Mouse (Mus musculus): Measurements from ENCODE around the gene Kdm4b. TPM values are rescaled to one million over a fixed set of nuclear protein-coding genes. Genes with fewer than 3 reads are reported as not detected.
A peak's percentile ranks its signal among the peaks of the same experiment; 100 is the strongest.

Kdm4b gene
- polyA plus RNA-seq, 1 experiment from 2014 or later, result 22.4 TPM

DNA sequence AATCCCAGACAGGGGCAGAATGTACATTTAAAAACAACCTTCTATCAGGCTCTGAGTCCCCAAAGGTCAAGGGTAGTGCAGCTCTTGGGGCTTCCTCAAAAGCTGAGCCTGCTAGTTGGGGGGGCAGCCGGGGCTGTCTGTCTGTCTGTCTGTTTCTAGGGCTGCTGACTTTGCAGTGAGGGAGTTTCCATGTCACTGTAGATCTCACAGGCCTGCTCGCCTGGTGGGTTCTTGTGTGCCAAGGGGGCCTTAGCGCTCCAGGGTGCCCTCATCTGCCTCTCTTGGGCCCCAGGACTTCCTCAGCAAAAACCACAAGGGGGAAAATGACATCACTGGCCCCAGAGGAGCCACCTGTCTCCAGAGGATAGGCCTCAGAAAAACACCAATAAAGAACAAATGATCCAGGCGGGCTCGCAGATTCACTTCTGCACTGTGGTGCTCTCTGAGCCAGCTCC, 117.5 kb downstream of the Kdm4b start:
- no peak for ATAC-seq (replicated peaks; ENCODE audit: low FRiP score, low read depth)
- DNase-seq (ENCODE audit: low spot score), result no peak
- TF ChIP-seq CTCF (IDR thresholded peaks at IDR 0.05; ENCODE audit: low read depth), result no peak
- H3K36me3 ChIP-seq (ENCODE audit: insufficient read depth, low read length), result peaks cover 23% of the 10 kb centered on the region
- no peaks in the 10 kb centered on the region for H3K9me3 ChIP-seq (replicated peaks; ENCODE audit: low read length)
- WGBS, result 81% methylated on average over 5 of the region's 5 CpGs
- H3K4me1 ChIP-seq (replicated peaks; ENCODE audit: insufficient read depth, low read length), result no peaks in the 10 kb centered on the region
- no peak overlapping the region for H3K27ac ChIP-seq
- no peak overlapping the region for H3K4me2 ChIP-seq (ENCODE audit: low read length)
- H3K4me3 ChIP-seq (replicated peaks; ENCODE audit: low read depth, low read length), result no peak overlapping the region
- H3K9ac ChIP-seq (ENCODE audit: low read depth, low read length), result no peak overlapping the region
- H3K27me3 ChIP-seq (ENCODE audit: insufficient read depth, low read length), result no peaks in the 10 kb centered on the region

DNA sequence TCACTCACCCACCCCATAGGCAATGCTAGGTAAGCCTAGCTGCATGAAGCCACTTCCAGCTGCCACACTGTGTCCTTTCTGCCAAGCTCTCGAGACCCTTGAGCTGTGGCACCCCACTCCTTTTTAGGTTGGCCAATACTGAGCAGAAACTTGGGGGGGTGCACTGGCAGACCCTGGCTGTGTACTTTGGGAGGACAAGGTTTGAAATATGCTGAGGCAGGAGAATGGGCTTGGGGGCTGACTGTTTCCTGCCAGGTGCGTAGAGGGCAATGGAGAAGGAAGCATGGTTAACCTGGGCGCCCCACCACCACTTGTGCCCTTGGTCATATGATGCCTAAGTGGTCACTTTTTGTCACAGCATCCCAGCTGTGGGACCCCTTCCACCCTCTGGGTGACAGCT, 118.9 kb downstream of the Kdm4b start:
- H3K36me3 ChIP-seq (ENCODE audit: insufficient read depth, low read length), result peaks cover 26% of the 10 kb centered on the region
- H3K9me3 ChIP-seq (replicated peaks; ENCODE audit: low read length), result no peaks in the 10 kb centered on the region
- no peak for TF ChIP-seq CTCF (IDR thresholded peaks at IDR 0.05; ENCODE audit: low read depth)
- H3K4me1 ChIP-seq (replicated peaks; ENCODE audit: insufficient read depth, low read length), result no peaks in the 10 kb centered on the region
- H3K27ac ChIP-seq, result no peak overlapping the region
- no peak for ATAC-seq (replicated peaks; ENCODE audit: low FRiP score, low read depth)
- H3K9ac ChIP-seq (ENCODE audit: low read depth, low read length), result no peak overlapping the region
- H3K27me3 ChIP-seq (ENCODE audit: insufficient read depth, low read length), result no peaks in the 10 kb centered on the region
- 97% methylated on average over 3 of the region's 3 CpGs for WGBS
- DNase-seq (ENCODE audit: low spot score), result no peak
- no peak overlapping the region for H3K4me3 ChIP-seq (replicated peaks; ENCODE audit: low read depth, low read length)
- H3K4me2 ChIP-seq (ENCODE audit: low read length), result no peak overlapping the region

DNA sequence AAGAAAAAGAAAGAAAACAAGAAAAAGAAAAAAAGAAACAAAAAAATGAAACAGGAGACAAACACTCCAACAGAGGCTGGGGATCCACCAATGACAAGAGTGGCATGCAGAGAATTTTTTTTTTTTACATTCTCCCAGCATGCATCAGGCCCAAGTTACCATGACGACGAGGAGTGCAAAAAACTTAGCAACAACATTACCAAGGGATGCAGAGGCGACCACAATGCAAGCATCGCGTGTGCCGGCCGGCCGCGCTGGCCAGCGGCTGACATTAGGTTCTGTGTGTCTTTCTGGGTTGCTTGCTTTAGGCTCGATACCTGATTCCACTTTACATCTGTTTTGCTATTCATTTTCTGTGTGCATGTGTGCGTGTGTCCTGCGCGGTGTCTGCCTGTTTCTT, 119.5 kb downstream of the Kdm4b start:
- Histone ChIP-seq H3K27ac (no peak overlapping the region), H3K9ac (ENCODE audit: low read depth, low read length) (no peak overlapping the region), H3K4me2 (ENCODE audit: low read length) (no peak overlapping the region), H3K9me3 (replicated peaks; ENCODE audit: low read length) (no peaks in the 10 kb centered on the region), H3K4me1 (replicated peaks; ENCODE audit: insufficient read depth, low read length) (no peaks in the 10 kb centered on the region), H3K36me3 (ENCODE audit: insufficient read depth, low read length) (peaks cover 32% of the 10 kb centered on the region), H3K27me3 (ENCODE audit: insufficient read depth, low read length) (no peaks in the 10 kb centered on the region), H3K4me3 (replicated peaks; ENCODE audit: low read depth, low read length) (no peak overlapping the region)
- ATAC-seq (replicated peaks; ENCODE audit: low FRiP score, low read depth), result no peak
- 78% methylated on average over 14 of the region's 14 CpGs for WGBS
- no peak for TF ChIP-seq CTCF (IDR thresholded peaks at IDR 0.05; ENCODE audit: low read depth)
- DNase-seq (ENCODE audit: low spot score), result peak; percentile 58

DNA sequence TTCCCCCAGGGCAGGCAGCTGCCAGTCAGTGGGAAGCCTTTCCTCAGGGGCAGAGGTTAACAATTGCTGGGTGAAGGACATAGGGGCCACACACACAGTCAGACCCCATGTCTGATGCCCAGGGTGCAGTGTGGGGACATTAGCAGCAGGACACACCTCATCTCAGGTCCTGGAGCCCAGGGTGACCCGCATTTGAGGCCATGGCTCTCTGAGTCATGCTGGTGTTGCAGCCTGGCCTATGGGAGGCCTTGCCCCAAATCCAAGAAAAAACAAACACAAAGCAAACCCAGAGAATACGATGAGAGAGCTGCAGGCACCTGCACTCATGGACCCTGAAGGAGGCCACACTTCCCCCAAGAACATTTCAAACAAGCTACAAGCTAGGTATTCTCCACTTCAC, 121.9 kb downstream of the Kdm4b start:
- no peak overlapping the region for H3K4me2 ChIP-seq (ENCODE audit: low read length)
- H3K9ac ChIP-seq (ENCODE audit: low read depth, low read length), result no peak overlapping the region; the same call in 1 of the 2 replicates
- no peak for TF ChIP-seq CTCF (IDR thresholded peaks at IDR 0.05; ENCODE audit: low read depth)
- no peaks in the 10 kb centered on the region for H3K4me1 ChIP-seq (replicated peaks; ENCODE audit: insufficient read depth, low read length)
- DNase-seq (ENCODE audit: low spot score) (no peak), ATAC-seq (replicated peaks; ENCODE audit: low FRiP score, low read depth) (no peak)
- H3K4me3 ChIP-seq (replicated peaks; ENCODE audit: low read depth, low read length), result no peak overlapping the region
- H3K9me3 ChIP-seq (replicated peaks; ENCODE audit: low read length), result no peaks in the 10 kb centered on the region
- H3K27ac ChIP-seq, result no peak overlapping the region
- no peaks in the 10 kb centered on the region for H3K27me3 ChIP-seq (ENCODE audit: insufficient read depth, low read length)
- H3K36me3 ChIP-seq (ENCODE audit: insufficient read depth, low read length), result peaks cover 53% of the 10 kb centered on the region
- WGBS, result 82% methylated on average over 2 of the region's 2 CpGs

Small RNA genes within 50 kb of the gene (microRNA-seq; reads per million reads assigned to microRNA genes)
- gene Mir6977, result not detected

Other genes with a start within 250 kb of the Kdm4b start
- 77.5 and 85.0 TPM in 2 replicates for gene Hdgfl2, start 246.4 kb upstream of the Kdm4b start, polyA plus RNA-seq (2015; fragmentation: Nextera tagmentation; extraction: Ambion mirVana)
- gene Plin4, start 216.3 kb upstream of the Kdm4b start, polyA plus RNA-seq (2015; fragmentation: Nextera tagmentation; extraction: Ambion mirVana), result 0.08 and 0.09 TPM in 2 replicates
- 1.2 and 1.3 TPM in 2 replicates for gene Plin5, start 208.5 kb upstream of the Kdm4b start, polyA plus RNA-seq (2015; fragmentation: Nextera tagmentation; extraction: Ambion mirVana)
- gene Lrg1, start 204.1 kb upstream of the Kdm4b start, polyA plus RNA-seq (2015; fragmentation: Nextera tagmentation; extraction: Ambion mirVana), result 1.7 and 1.9 TPM in 2 replicates
- gene Sema6b, start 185.7 kb upstream of the Kdm4b start, polyA plus RNA-seq (2015; fragmentation: Nextera tagmentation; extraction: Ambion mirVana), result 0.87 and 1.2 TPM in 2 replicates
- 7.4 and 7.8 TPM in 2 replicates for gene Tnfaip8l1, start 163.6 kb upstream of the Kdm4b start, polyA plus RNA-seq (2015; fragmentation: Nextera tagmentation; extraction: Ambion mirVana)
- 83.0 and 85.0 TPM in 2 replicates for gene Mydgf, start 142.1 kb upstream of the Kdm4b start, polyA plus RNA-seq (2015; fragmentation: Nextera tagmentation; extraction: Ambion mirVana)
- 22.1 and 25.2 TPM in 2 replicates for gene Dpp9, start 107.2 kb upstream of the Kdm4b start, polyA plus RNA-seq (2015; fragmentation: Nextera tagmentation; extraction: Ambion mirVana)
- 11.7 TPM in 2 replicates for gene Fem1a, start 69.3 kb upstream of the Kdm4b start, polyA plus RNA-seq (2015; fragmentation: Nextera tagmentation; extraction: Ambion mirVana)
- gene Ticam1, start 49.3 kb upstream of the Kdm4b start, polyA plus RNA-seq (2015; fragmentation: Nextera tagmentation; extraction: Ambion mirVana), result 6.9 and 7.7 TPM in 2 replicates
- 69.6 and 75.2 TPM in 2 replicates for gene Plin3, start 33.2 kb upstream of the Kdm4b start, polyA plus RNA-seq (2015; fragmentation: Nextera tagmentation; extraction: Ambion mirVana)
- not detected in 2 replicates for gene Arrdc5, start 25.8 kb upstream of the Kdm4b start, polyA plus RNA-seq (2015; fragmentation: Nextera tagmentation; extraction: Ambion mirVana)
- 54.3 and 67.3 TPM in 2 replicates for gene Uhrf1, start 22.7 kb upstream of the Kdm4b start, polyA plus RNA-seq (2015; fragmentation: Nextera tagmentation; extraction: Ambion mirVana)
- gene Ptprs, start 150.4 kb downstream of the Kdm4b start, polyA plus RNA-seq (2015; fragmentation: Nextera tagmentation; extraction: Ambion mirVana), result 44.7 and 45.3 TPM in 2 replicates
- gene Znrf4, start 186.4 kb downstream of the Kdm4b start, polyA plus RNA-seq (2015; fragmentation: Nextera tagmentation; extraction: Ambion mirVana), result not detected in 2 replicates
- gene Gm20219, start 228.3 kb downstream of the Kdm4b start, polyA plus RNA-seq (2015; fragmentation: Nextera tagmentation; extraction: Ambion mirVana), result 0.93 and 1.1 TPM in 2 replicates

All from kidney, postnatal 0 days (tissue).